Mouse (Mus musculus) right cerebral cortex, adult 2 months (tissue): ENCODE results near the gene Urb2.
A peak's percentile ranks its signal among the peaks of the same experiment; 100 is the strongest.

Experiments used
- DNase-seq, 2 experiments: peaks; one replicate each; pipeline ENCODE4 v3.0.0; 2021 to 2022; ENCODE audit warnings: low spot score in 2 of 2

Urb2 gene

DNA sequence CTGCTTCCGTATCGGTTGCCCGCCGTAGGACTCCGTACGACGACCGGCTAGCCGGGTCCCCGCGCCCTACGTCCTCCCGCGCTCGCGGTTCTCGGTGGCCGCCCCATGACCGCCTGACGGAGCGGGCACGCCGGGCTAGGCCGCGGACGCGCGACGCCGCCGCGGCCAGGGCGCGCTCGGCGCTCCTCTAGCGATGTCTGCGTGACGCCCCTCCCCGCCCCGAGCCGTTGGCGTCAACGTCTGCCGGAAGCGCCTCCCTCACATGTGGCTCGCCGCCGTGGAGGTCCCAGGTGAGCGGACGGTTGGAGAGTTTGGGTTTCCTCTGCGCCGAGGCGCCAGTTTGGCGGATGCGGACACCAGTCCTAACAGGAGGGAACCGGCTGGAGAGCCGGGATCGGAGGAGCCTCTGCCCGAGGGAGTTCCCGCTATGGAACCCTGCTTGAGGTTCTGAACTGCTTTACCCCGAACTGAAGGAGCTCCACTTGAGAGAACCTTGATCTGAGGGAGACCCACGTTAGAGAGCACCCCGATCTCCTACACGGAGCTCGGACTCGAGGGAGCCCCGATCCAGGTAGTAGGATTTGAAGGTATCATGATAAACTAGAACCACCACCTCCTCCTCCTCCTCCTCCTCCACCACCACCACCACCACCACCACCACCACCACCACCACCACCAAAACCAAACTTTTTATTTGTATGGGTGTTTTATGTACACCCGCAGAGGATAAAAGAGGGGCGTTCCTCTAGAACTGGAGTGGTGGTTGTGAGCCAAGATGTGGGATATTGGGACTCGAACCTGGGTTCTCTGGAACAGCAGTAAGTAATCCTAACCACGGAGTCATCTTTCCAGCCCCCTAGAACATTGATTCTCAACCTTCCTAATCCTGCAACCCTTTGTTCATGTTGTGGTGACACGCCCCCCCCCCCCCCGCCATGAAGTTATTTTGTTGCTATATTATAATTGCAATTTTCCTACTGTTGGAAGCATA lies at the start of gene Urb2, which contains the start of gene Taf5l:
Gene Urb2 (plus strand): TSS at position 272 of the 991 bp plus-strand sequence.
Gene Taf5l (minus strand): TSS at position 161 of the 991 bp plus-strand sequence.
- peak; percentile 89 to 95 for DNase-seq

DNA sequence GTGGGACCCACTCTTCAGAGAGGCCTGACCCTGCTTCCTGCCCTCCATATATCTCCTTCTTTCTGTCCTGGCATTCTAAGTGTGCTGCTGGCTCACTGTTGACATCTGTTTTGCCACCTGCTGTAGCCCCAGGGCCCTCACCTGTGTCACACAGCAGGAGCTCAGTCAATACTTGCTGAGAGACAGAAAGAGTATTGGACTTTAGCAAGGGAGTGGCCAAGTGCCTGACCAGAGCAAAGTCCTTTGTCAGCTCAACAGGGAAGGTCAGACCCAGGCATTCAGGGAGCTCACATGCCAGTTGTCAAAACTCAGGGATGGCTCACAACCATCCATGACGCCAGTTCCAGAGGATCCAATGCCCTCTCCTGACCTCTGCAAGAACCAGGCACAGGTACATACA lies 47.8 kb upstream of the Urb2 start:
- no peak for DNase-seq

DNA sequence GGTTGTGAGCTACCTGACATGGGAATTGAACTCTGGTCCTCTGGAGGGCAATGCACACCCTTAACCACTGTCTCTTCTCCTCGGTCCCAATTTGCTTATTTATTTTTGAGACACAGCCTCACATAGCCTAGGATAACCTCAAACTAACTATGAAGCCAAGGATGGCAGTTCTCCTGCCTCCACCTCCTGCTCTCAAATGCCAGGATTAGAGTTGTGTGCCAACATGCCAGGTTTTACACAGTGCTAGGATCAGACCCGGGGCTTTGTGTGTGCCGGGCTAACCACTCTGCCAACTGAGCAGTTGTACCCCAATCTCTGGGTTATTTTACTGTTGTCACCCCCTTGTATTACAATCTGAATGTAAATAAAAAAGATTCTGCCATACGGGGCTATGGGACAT lies 43.8 kb upstream of the Urb2 start:
- DNase-seq = no peak

DNA sequence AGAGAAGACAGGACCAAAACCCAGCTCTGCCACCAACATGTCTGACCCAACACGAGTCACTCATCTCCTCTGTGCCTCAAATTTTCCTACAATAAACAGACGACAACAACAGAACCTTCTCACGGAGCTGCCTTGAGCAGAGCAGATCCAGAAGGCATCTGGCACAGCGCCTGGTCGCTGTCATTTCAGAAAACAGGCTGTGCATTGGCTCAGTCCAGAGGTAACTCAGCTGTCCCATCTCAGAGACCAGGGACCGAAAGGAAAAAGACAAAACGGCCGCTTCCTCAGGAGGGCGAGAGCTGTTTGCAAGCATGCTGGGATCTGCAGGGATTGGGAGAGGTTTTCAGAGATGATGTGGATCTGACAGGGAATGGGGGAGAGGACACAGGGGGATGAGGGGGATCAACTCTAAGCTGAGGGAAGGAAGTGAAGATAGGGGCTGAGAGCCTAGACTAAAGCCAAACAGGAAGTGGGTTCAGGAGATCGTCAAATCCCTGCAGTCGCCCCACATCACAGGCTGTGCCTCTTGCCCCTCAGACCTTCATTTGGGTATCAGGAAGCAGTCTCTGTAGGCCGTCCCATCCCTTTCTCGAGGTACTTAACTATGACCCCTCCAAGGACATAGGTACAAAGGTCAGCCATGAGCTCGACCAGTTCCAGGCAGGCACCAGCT lies 43.0 kb upstream of the Urb2 start:
- DNase-seq = no peak

DNA sequence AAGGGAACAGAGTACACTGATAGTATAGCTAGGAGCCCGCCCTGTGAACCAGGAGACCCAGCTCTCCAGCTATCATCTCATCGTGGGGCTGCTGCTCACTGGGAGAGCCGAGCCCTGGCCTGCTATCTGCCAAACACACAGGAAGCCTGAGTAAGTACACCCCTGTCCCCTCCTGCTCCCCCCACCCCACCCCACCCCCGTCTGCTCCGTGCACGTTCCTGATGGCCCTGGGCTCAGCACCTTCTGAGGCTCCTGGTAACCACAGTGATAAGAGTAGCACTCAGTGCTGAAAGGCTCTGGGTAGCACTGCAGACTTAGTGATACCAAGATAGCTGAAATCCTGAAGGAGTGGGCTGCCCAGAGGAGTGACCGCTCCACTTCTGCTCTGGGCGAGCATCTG lies 42.4 kb upstream of the Urb2 start:
- no peak for DNase-seq

DNA sequence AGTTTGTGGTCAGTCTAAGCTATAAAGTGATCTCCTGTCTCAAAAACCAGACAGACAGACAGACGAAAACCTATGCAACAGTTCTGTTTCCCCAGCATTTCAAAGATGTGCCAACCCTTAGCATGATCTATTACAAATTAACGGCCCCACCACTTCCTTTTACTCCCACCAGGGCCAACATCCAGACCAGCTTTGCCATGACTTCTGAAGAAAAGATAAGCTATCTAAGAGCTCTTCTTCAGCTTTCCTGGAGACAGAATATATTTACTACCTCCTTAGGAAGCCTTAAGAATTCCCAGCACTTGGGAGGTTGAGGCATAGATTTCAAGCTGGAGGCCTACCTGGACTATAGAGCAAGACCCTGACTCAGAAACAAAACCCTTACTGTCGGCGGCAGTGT lies 41.1 kb upstream of the Urb2 start:
- no peak for DNase-seq

- DNase-seq = peak; percentile 50 to 61
Measured at GRCm38 (mm10) chr8:123981674-123982073, 39.6 kb upstream of the Urb2 start.

- DNase-seq = peak in 1 of 2 experiments; percentile 35
Measured at GRCm38 (mm10) chr8:123982291-123982793, 39.0 kb upstream of the Urb2 start.

DNA sequence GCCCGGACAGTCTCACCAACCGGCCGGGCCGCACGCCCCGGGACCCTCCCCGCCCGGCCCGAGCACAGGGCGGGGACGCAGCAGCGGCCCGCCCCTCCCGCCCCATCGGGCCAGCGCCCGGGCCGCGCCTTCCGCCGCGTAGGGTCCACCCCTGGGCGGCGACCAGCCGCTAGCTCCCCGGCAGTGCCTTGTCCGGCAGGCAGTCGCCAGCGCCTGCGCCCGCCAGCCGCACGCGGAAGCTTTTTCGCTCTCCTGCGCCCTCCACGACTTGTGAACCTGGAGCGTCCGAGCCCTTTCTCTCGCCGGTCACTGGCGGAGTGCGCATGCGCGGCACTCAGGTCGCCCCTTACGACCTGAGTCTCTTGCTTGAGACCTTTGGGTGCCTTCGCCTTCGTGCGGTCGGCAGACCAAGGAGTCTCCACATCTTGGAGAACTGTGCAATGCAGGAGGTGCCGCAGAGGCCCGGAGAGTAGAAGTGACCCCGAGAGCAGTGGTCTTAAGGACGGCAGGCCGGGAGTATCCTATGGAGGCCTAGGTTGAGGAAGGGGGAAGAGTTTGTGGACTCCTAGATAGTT lies 38.4 kb upstream of the Urb2 start, which contains the start of gene Abcb10:
Gene Abcb10 (minus strand): TSS at position 297 of the 575 bp plus-strand sequence.
- DNase-seq = peak; percentile 68 to 78

DNA sequence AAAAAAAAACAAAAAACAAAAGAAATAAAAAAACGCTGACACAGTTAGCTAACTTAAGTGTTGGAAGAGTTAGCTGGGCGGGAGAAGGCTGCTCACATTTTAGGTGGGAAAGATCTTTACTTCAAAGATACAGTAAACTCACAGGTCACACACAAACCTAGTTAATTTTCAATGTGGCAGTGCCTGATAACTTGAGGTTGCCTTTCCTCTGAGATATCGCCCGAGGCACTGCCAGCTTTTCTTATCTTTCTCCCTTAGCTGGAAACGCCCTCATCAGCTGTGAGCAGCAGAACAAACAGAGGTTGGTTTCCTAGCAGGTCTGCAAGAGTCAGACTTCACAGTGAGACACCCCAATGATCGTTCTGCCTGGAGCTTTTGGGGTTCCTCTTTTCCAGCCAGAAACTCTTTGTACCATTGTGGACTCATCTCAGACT lies 32.7 kb upstream of the Urb2 start:
- no peak for DNase-seq

DNA sequence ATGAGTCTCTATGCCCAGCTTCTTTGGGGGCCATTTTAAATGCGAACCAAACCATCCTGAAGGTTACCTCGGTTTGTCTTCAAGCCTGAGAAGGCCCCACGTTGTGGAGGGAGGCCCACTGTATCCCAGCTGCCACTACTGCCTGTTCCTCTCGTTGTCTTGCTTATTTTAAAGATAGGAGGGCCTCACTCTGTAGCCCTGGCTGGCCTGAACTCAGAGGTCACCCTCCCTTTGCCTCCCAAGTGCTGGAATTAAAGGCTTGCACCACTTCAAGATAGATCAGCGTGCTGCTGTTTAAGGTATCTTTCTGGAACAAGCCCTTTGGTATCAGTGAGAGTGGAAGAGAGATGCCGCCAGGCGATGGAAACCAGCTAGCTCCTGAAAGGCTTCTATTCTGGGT lies 32.2 kb upstream of the Urb2 start:
- DNase-seq = no peak

- DNase-seq = no peak
Measured at GRCm38 (mm10) chr8:123990277-123991049, 30.8 kb upstream of the Urb2 start.

- no peak for DNase-seq
Measured at GRCm38 (mm10) chr8:123992587-123992986, 28.7 kb upstream of the Urb2 start.

- DNase-seq = no peak
Measured at GRCm38 (mm10) chr8:123993597-123993996, 27.7 kb upstream of the Urb2 start.

GRCm38 (mm10) chr8:123993997-123994396 lies 27.3 kb upstream of the Urb2 start:
- DNase-seq = no peak

DNA sequence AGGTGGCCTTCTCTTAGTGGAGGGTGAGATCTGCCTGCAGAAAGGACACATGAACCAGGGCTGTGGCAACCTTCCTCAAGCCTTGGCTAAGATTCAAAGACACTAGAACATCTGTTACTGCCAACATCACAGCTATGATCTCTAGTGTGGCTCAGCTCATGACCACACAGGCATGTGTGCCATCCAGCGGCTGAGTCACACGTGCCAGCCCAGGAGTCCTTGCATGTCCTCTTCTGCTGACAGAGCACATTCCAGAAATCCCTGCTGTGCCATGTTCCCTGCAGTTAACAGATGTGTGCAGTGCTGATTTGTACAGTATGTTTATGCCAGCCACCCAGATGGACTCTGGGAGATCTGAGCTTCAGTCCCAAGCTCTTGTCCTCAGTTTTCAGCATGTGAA lies 21.7 kb upstream of the Urb2 start:
- no peak for DNase-seq

GRCm38 (mm10) chr8:124002546-124003108 lies 18.7 kb upstream of the Urb2 start:
- DNase-seq = no peak

DNA sequence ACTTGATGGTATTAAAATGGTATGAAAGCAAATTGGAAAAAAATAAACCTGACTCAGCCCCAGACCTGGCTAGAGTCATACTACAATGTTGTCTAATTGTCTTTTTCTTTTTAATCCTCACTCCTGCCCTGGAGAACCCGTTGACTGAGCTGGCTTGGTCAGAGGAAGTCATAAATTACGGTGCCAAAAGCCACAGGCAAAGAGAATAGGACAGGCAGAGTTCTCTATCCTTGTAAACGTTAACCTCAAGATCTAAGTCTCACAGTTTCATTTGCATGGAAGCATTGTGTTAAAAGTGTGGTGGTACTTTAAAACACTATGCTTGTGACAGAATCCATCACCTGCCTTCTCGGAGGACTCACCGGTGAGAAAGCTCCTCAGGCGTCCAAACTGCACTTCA lies 13.5 kb upstream of the Urb2 start:
- DNase-seq = no peak

- DNase-seq = no peak
Measured at GRCm38 (mm10) chr8:124011580-124011979, 9.7 kb upstream of the Urb2 start.

GRCm38 (mm10) chr8:124011989-124012586 lies 9.2 kb upstream of the Urb2 start:
- DNase-seq = no peak
